Mouse (Mus musculus): ENCODE results near the gene Parva. TPM values are rescaled to one million over a fixed set of nuclear protein-coding genes. Genes with fewer than 3 reads are reported as not detected.

Parva gene
- polyA plus RNA-seq, 1 experiment from 2014 or later, result 70.0 TPM

DNA sequence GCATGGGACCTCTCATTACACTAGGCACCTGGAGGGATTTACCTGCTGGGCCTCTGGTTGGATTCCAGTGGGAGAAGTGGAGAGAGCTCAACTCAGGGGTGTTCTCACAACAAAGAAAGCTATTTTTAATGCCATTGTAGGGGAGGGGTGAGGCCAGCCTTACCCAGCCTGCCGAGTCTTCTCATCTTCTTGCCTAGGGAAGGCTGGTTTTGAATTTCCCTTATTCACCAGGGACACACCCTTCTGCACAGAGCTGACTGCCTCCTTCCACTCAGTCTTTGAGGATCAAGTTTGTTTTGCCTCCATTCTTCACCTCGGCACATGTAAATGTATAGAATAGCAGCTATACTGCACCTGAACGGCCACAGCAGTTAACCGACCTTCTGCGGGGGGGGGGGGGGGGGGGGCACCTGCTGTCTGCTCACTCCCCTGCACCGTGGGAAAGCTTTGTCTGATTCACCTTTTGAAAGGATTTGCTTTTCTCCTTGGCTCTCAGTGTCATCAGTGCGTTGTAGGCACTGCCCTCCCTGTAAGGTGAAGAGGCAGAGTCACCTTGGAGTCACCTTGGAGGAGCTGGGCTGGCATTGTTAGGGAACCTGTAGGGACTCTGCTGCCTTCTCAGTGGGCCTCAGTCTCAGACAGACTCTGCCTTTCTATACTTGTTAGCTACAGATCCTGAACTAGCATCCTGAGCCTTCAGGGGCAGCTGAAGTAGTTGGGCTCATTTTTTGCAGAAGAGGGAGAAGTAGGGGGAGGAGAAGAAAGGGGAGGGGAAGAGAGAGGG lies 10.4 kb upstream of the Parva start:
- Histone ChIP-seq H3K27ac (ENCODE audit: low read length) (no peak overlapping the region), H3K4me2 (replicated peaks; ENCODE audit: low read depth, low read length) (no peak overlapping the region)

GRCm38 (mm10) chr7:112417598-112417997 lies 9.7 kb upstream of the Parva start:
- no peak for ATAC-seq
- Histone ChIP-seq H3K4me1 (ENCODE audit: insufficient read depth, low read depth, low read length) (no peaks in the 10 kb centered on the region), H3K9ac (replicated peaks; ENCODE audit: low read depth) (no peak overlapping the region), H3K27ac (ENCODE audit: low read length) (no peak overlapping the region), H3K4me2 (replicated peaks; ENCODE audit: low read depth, low read length) (no peak overlapping the region), H3K9me3 (ENCODE audit: low read length) (no peaks in the 10 kb centered on the region), H3K27me3 (replicated peaks; ENCODE audit: insufficient read depth, low read length) (no peaks in the 10 kb centered on the region), H3K36me3 (ENCODE audit: insufficient read depth, low read length) (no peaks in the 10 kb centered on the region), H3K4me3 (ENCODE audit: low read depth, low read length) (no peak overlapping the region)
- TF ChIP-seq CTCF (IDR thresholded peaks at IDR 0.05) (no peak), EP300 (IDR thresholded peaks at IDR 0.05) (no peak)
- no peak for DNase-seq (ENCODE audit: low spot score)
- 62% methylated on average over 4 of the region's 4 CpGs for WGBS

More for the DNA sequence above, 10.4 kb upstream of the Parva start:
- no peak overlapping the region for H3K4me3 ChIP-seq (ENCODE audit: low read depth, low read length)
- no peaks in the 10 kb centered on the region for H3K4me1 ChIP-seq (ENCODE audit: insufficient read depth, low read depth, low read length)
- no peak overlapping the region for H3K9ac ChIP-seq (replicated peaks; ENCODE audit: low read depth)
- ATAC-seq, result no peak
- 23% methylated on average over 7 of the region's 7 CpGs for WGBS
- no peaks in the 10 kb centered on the region for H3K36me3 ChIP-seq (ENCODE audit: insufficient read depth, low read length)
- H3K27me3 ChIP-seq (replicated peaks; ENCODE audit: insufficient read depth, low read length), result no peaks in the 10 kb centered on the region
- H3K9me3 ChIP-seq (ENCODE audit: low read length), result no peaks in the 10 kb centered on the region
- no peak for DNase-seq (ENCODE audit: low spot score)
- TF ChIP-seq EP300 (IDR thresholded peaks at IDR 0.05) (no peak), CTCF (IDR thresholded peaks at IDR 0.05) (no peak)

GRCm38 (mm10) chr7:112423438-112423837 lies 3.9 kb upstream of the Parva start:
- ATAC-seq, result peak; percentile 34
- H3K4me2 ChIP-seq (replicated peaks; ENCODE audit: low read depth, low read length), result no peak overlapping the region
- H3K4me1 ChIP-seq (ENCODE audit: insufficient read depth, low read depth, low read length), result peaks cover 5% of the 10 kb centered on the region; the same call in 1 of the 2 replicates
- no peak overlapping the region for H3K4me3 ChIP-seq (ENCODE audit: low read depth, low read length)
- H3K36me3 ChIP-seq (ENCODE audit: insufficient read depth, low read length), result no peaks in the 10 kb centered on the region
- no peaks in the 10 kb centered on the region for H3K27me3 ChIP-seq (replicated peaks; ENCODE audit: insufficient read depth, low read length)
- H3K9ac ChIP-seq (replicated peaks; ENCODE audit: low read depth), result no peak overlapping the region
- TF ChIP-seq EP300 (IDR thresholded peaks at IDR 0.05) (peak; percentile 83), CTCF (IDR thresholded peaks at IDR 0.05) (no peak)
- H3K9me3 ChIP-seq (ENCODE audit: low read length), result no peaks in the 10 kb centered on the region
- peak; percentile 87 for DNase-seq (ENCODE audit: low spot score)
- no peak overlapping the region for H3K27ac ChIP-seq (ENCODE audit: low read length)
- WGBS, result 54% methylated on average over 4 of the region's 4 CpGs

DNA sequence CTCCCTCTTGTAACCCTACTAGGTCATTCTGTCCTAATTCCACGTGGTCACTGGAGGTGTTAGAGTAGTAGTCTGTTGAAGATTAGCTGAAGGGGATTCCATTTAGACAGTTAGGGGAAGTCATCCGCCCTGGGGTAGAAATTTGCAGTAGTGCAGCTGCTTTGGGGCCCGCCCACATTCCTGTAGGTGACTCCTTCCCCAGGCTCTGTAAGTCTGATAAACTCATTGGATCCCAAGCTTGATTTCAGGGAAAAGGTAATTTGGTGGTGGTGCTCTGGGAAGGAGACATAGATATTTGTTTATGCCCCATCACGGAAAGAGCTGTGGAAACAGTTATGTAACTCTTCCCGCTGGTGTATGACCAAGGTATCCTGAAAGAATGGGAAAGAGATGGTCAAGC lies 494 bp upstream of the Parva start:
- TF ChIP-seq CTCF (IDR thresholded peaks at IDR 0.05) (no peak), EP300 (IDR thresholded peaks at IDR 0.05) (no peak)
- Histone ChIP-seq H3K4me1 (ENCODE audit: insufficient read depth, low read depth, low read length) (peaks cover 5% of the 10 kb centered on the region; the same call in 1 of the 2 replicates), H3K36me3 (ENCODE audit: insufficient read depth, low read length) (no peaks in the 10 kb centered on the region), H3K4me2 (replicated peaks; ENCODE audit: low read depth, low read length) (peak overlapping the region; percentile 60), H3K27ac (ENCODE audit: low read length) (peak overlapping the region; percentile 99; the same call in 1 of the 2 replicates), H3K4me3 (ENCODE audit: low read depth, low read length) (no peak overlapping the region), H3K27me3 (replicated peaks; ENCODE audit: insufficient read depth, low read length) (no peaks in the 10 kb centered on the region), H3K9ac (replicated peaks; ENCODE audit: low read depth) (no peak overlapping the region), H3K9me3 (ENCODE audit: low read length) (no peaks in the 10 kb centered on the region)
- DNase-seq (ENCODE audit: low spot score) (peak; percentile 63), ATAC-seq (no peak)
- 29% methylated on average over 5 of the region's 5 CpGs for WGBS

DNA sequence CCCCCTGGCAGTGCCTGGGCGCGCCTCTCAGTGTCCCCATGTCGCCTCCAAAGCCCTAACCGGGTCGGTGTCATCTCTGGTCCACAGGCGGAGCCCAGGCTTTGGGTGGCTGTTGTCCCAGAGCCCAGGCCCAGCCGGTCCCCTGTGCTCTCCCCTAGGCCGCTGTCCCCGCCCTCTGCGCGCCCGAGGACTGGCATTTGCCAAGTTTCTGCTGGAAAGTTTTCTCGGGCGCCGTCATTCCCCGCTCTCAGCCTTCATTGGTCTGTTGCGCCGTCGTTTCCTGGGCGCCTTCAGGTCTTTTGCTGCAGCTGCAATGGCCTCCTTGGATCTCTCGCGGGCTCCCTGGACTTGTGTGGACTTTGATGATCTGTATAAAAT lies 842 bp downstream of the Parva start:
- peak; percentile 96 for DNase-seq (ENCODE audit: low spot score)

GRCm38 (mm10) chr7:112439846-112440245 lies 12.5 kb downstream of the Parva start:
- no peak for TF ChIP-seq CTCF (IDR thresholded peaks at IDR 0.05)
- peak; percentile 68 for TF ChIP-seq EP300 (IDR thresholded peaks at IDR 0.05)
- DNase-seq (ENCODE audit: low spot score), result peak; percentile 69
- 42% methylated on average over 3 of the region's 3 CpGs for WGBS
- no peak overlapping the region for H3K4me2 ChIP-seq (replicated peaks; ENCODE audit: low read depth, low read length)
- H3K4me1 ChIP-seq (ENCODE audit: insufficient read depth, low read depth, low read length), result peaks cover 7% of the 10 kb centered on the region
- peak; percentile 34 for ATAC-seq
- peaks cover 4% of the 10 kb centered on the region; the same call in 1 of the 2 replicates for H3K36me3 ChIP-seq (ENCODE audit: insufficient read depth, low read length)
- H3K27ac ChIP-seq (ENCODE audit: low read length), result no peak overlapping the region
- no peaks in the 10 kb centered on the region for H3K27me3 ChIP-seq (replicated peaks; ENCODE audit: insufficient read depth, low read length)
- H3K9ac ChIP-seq (replicated peaks; ENCODE audit: low read depth), result no peak overlapping the region
- H3K9me3 ChIP-seq (ENCODE audit: low read length), result 0 out of 2 replicates have a peak, but pooled peaks cover 3% of the 10 kb centered on the region
- H3K4me3 ChIP-seq (ENCODE audit: low read depth, low read length), result no peak overlapping the region

More for the DNA sequence above, 842 bp downstream of the Parva start:
- under 1% methylated on average over 21 of the region's 22 CpGs for WGBS
- peak overlapping the region; percentile 79 for H3K4me3 ChIP-seq (ENCODE audit: low read depth, low read length)
- H3K36me3 ChIP-seq (ENCODE audit: insufficient read depth, low read length), result no peaks in the 10 kb centered on the region
- peak overlapping the region; percentile 60 for H3K4me2 ChIP-seq (replicated peaks; ENCODE audit: low read depth, low read length)
- H3K9ac ChIP-seq (replicated peaks; ENCODE audit: low read depth), result peak overlapping the region; percentile 99
- H3K27me3 ChIP-seq (replicated peaks; ENCODE audit: insufficient read depth, low read length), result no peaks in the 10 kb centered on the region
- H3K4me1 ChIP-seq (ENCODE audit: insufficient read depth, low read depth, low read length), result peaks cover 5% of the 10 kb centered on the region; the same call in 1 of the 2 replicates
- H3K27ac ChIP-seq (ENCODE audit: low read length), result peak overlapping the region; percentile 99
- peak; percentile 95 for ATAC-seq
- TF ChIP-seq CTCF (IDR thresholded peaks at IDR 0.05) (peak; percentile 17; the same call in 1 of the 2 replicates), EP300 (IDR thresholded peaks at IDR 0.05) (no peak)
- no peaks in the 10 kb centered on the region for H3K9me3 ChIP-seq (ENCODE audit: low read length)
